Mouse (Mus musculus) CH12.LX (cell line): ENCODE results near the gene Slc25a38. TPM values are rescaled to one million over a fixed set of nuclear protein-coding genes. Genes with fewer than 3 reads are reported as not detected.

Source experiments
- DNase-seq: peaks from one replicate; pipeline ENCODE4 v3.0.0-alpha.2; 2013; ENCODE audit errors: extremely low read depth
- H3K27ac ChIP-seq: 2 replicates; pipeline ENCODE4 v1.5.1; 2012; ENCODE audit warnings: low read depth, mild to moderate bottlenecking, control low read depth, moderate library complexity; ENCODE audit not compliant: insufficient read depth
- H3K27me3 ChIP-seq: replicated peaks from 2 replicates; pipeline ENCODE3; 2012; ENCODE audit warnings: inconsistent platforms
- H3K36me3 ChIP-seq, 2 experiments: replicated peaks in 1 of 2; 2 replicates each; pipeline versions ENCODE3 to v1.6.1; 2012; ENCODE audit warnings: inconsistent platforms in 1 of 2, low read length in 1 of 2, mild to moderate bottlenecking in 1 of 2, mixed read lengths in 1 of 2, moderate library complexity in 1 of 2; ENCODE audit not compliant: control insufficient read depth in 1 of 2, insufficient read depth in 1 of 2
- H3K4me1 ChIP-seq, 2 experiments: 2 replicates each; pipeline ENCODE4 v1.6.1; 2012; ENCODE audit warnings: inconsistent platforms in 1 of 2, moderate library complexity in 1 of 2; ENCODE audit not compliant: insufficient read depth in 2 of 2, control insufficient read depth in 1 of 2
- H3K4me2 ChIP-seq: 2 replicates; pipeline ENCODE4 v1.6.1; 2012; ENCODE audit warnings: low read depth, mild to moderate bottlenecking, control low read depth; ENCODE audit not compliant: poor library complexity, insufficient read depth, severe bottlenecking
- H3K4me3 ChIP-seq, 3 experiments: fragments of 150-350 bp in 1 of 3; sonication (generic) in 1 of 3; replicated peaks in 1 of 3; 2 replicates each; pipeline versions ENCODE3 to v1.5.1; 2011 to 2012; ENCODE audit warnings: low read depth in 2 of 3, low read length in 2 of 3, mild to moderate bottlenecking in 2 of 3, moderate library complexity in 2 of 3, control low read depth in 1 of 3, improper control_type of control experiment in 1 of 3, inconsistent platforms in 1 of 3, mixed read lengths in 1 of 3; ENCODE audit not compliant: poor library complexity in 1 of 3
- H3K79me2 ChIP-seq: replicated peaks from 2 replicates; pipeline ENCODE4 v1.6.1; 2012; ENCODE audit warnings: mild to moderate bottlenecking, moderate library complexity; ENCODE audit not compliant: control insufficient read depth, poor library complexity, insufficient read depth, severe bottlenecking; ENCODE audit errors: extremely low read depth
- H3K9ac ChIP-seq: 2 replicates; pipeline ENCODE4 v1.6.1; 2012; ENCODE audit warnings: low read depth, mild to moderate bottlenecking, control low read depth, moderate library complexity; ENCODE audit not compliant: insufficient read depth
- H3K9me3 ChIP-seq: replicated peaks from 2 replicates; pipeline ENCODE3; 2012; ENCODE audit warnings: low read length, inconsistent platforms, mixed read lengths
- CHD1 ChIP-seq: IDR thresholded peaks from 2 replicates; pipeline ENCODE4 v1.6.1; 2012; ENCODE audit warnings: low read depth, low read length, improper control_type of control experiment, inconsistent platforms
- CTCF ChIP-seq, 2 experiments: IDR thresholded peaks in 1 of 2; conservative IDR thresholded peaks in 1 of 2; 2 replicates each; pipeline ENCODE4 v1.5.1; 2011 to 2012; ENCODE audit warnings: low read depth in 2 of 2, low read length in 2 of 2, improper control_type of control experiment in 1 of 2, inconsistent platforms in 1 of 2, mild to moderate bottlenecking in 1 of 2, moderate library complexity in 1 of 2
- IRF4 ChIP-seq: IDR thresholded peaks from 2 replicates; pipeline ENCODE4 v1.6.1; 2014; ENCODE audit warnings: low read depth, mild to moderate bottlenecking, inconsistent platforms, low read length, improper control_type of control experiment
- MXI1 ChIP-seq: IDR thresholded peaks from 2 replicates; pipeline ENCODE4 v1.6.1; 2011; ENCODE audit warnings: mild to moderate bottlenecking, low read depth, low read length, improper control_type of control experiment
- NRF1 ChIP-seq: IDR thresholded peaks from 2 replicates; pipeline ENCODE4 v1.6.1; 2014; ENCODE audit warnings: low read depth, mild to moderate bottlenecking, inconsistent platforms, low read length, improper control_type of control experiment, moderate library complexity
- TBP ChIP-seq: conservative IDR thresholded peaks from 2 replicates; pipeline ENCODE4 v1.6.1; 2011; ENCODE audit warnings: low read depth, low read length, improper control_type of control experiment
- TCF12 ChIP-seq: IDR thresholded peaks from 2 replicates; pipeline ENCODE4 v1.6.1; 2014; ENCODE audit warnings: low read depth, mild to moderate bottlenecking, inconsistent platforms, low read length, improper control_type of control experiment
- ZNF384 ChIP-seq: IDR thresholded peaks from 2 replicates; pipeline ENCODE4 v1.6.1; 2012; ENCODE audit warnings: low read depth, low read length, improper control_type of control experiment, inconsistent platforms
- dilution Hi-C: fragments of 300-500 bp; cut with MboI; formaldehyde crosslinking; loops from 2 replicates; pipeline ENCODE4 v1.14.3; 2020; ENCODE audit warnings: low sequenced_read_pairs; ENCODE audit not compliant: extremely low pct_unique_long_range_greater_than_20kb, extremely low pct_ligation_motif_present
- in situ Hi-C: fragments of 300-500 bp; cut with MboI; formaldehyde crosslinking; loops from 3 replicates; pipeline ENCODE4 v1.14.3; 2019; ENCODE audit warnings: low sequenced_read_pairs, low pct_ligation_motif_present, low pct_unique_long_range_greater_than_20kb, mixed read lengths
- polyA plus RNA-seq: library from polyadenylated mRNA; unstranded; fragments of >175 nt; gene quantifications from 2 replicates; pipeline ENCODE4 v1.2.1, GENCODE M21; 2012; ENCODE audit warnings: low read depth; ENCODE audit not compliant: insufficient read length
- total RNA-seq, 2 experiments: library from RNA; depleted of rRNA; stranded (reverse); fragments of 300-350 nt in 1 of 2; fragments of >200 nt in 1 of 2; gene quantifications; 2 replicates each; pipeline ENCODE4 v1.2.3; 2012 to 2014

Gene Slc25a38
- total and polyA plus RNA-seq, 3 experiments = 20.3 to 24.4 (median 22.3) TPM

GRCm38 (mm10) chr9:120078241-120078640 lies 31.9 kb upstream of the Slc25a38 start:
- Histone ChIP-seq H3K4me3 (no peak overlapping the region), H3K27ac (no peak overlapping the region), H3K4me1 (peaks cover 0 to 1% of the 10 kb centered on the region in 2 experiments; a peak in 1 of 4 replicates), H3K4me2 (no peak overlapping the region), H3K27me3 (peaks cover 38% of the 10 kb centered on the region), H3K9ac (no peak overlapping the region), H3K36me3 (no peaks in the 10 kb centered on the region), H3K9me3 (peaks cover 4% of the 10 kb centered on the region), H3K79me2 (no peaks in the 10 kb centered on the region)
- in situ Hi-C loops = no loop called here
- TF ChIP-seq IRF4 (no peak), CHD1 (no peak)
- no peak for DNase-seq
- dilution Hi-C loops = no loop called here

- in situ Hi-C loops = no loop called here
- dilution Hi-C loops = no loop called here
These were observed 30.3 kb upstream of the Slc25a38 start for GRCm38 (mm10) chr9:120079901-120080300.

GRCm38 (mm10) chr9:120080546-120081108 lies 29.5 kb upstream of the Slc25a38 start:
- Histone ChIP-seq H3K9ac (no peak overlapping the region), H3K79me2 (no peaks in the 10 kb centered on the region), H3K4me2 (no peak overlapping the region), H3K4me3 (no peak overlapping the region), H3K27ac (no peak overlapping the region), H3K4me1 (no peaks in the 10 kb centered on the region), H3K9me3 (peaks cover 4% of the 10 kb centered on the region), H3K27me3 (peaks cover 43% of the 10 kb centered on the region), H3K36me3 (no peaks in the 10 kb centered on the region)
- no peak for DNase-seq
- dilution Hi-C loops = no loop called here
- in situ Hi-C loops = no loop called here
- TF ChIP-seq CHD1 (no peak), CTCF (conservative IDR thresholded peaks at IDR 0.05 in 1 of 2, IDR thresholded peaks at IDR 0.05 in 1 of 2; ENCODE audit: low read depth in 2 of 2, low read length in 2 of 2) (peak in 1 of 2 experiments; percentile 32; a peak in 2 of 4 replicates)

More at GRCm38 (mm10) chr9:120079901-120080300, 30.3 kb upstream of the Slc25a38 start:
- no peak for DNase-seq
- Histone ChIP-seq H3K9me3 (peaks cover 4% of the 10 kb centered on the region), H3K36me3 (no peaks in the 10 kb centered on the region), H3K27ac (no peak overlapping the region), H3K27me3 (peaks cover 45% of the 10 kb centered on the region), H3K4me2 (no peak overlapping the region), H3K4me1 (no peaks in the 10 kb centered on the region), H3K9ac (no peak overlapping the region), H3K79me2 (no peaks in the 10 kb centered on the region), H3K4me3 (no peak overlapping the region)
- no peak for TF ChIP-seq ZNF384
- no peak for TF ChIP-seq TCF12
- TF ChIP-seq NRF1 = no peak
- no peak for TF ChIP-seq TBP
- no peak for TF ChIP-seq MXI1
